Mouse (Mus musculus) spleen, adult 2 months (tissue): ENCODE measurements around the gene Susd6.
A peak's percentile ranks its signal among the peaks of the same experiment; 100 is the strongest.

Experiments used
- CTCF ChIP-seq: fragments of 200-500 bp; IDR thresholded peaks from 2 replicates; pipeline ENCODE4 v1.5.1; 2011; ENCODE audit warnings: mild to moderate bottlenecking, inconsistent platforms; ENCODE audit not compliant: insufficient read depth, insufficient read length, insufficient replicate concordance; ENCODE audit errors: extremely low read depth
- POLR2A ChIP-seq: fragments of 200-500 bp; IDR thresholded peaks from 2 replicates; pipeline ENCODE4 v1.6.1; 2011; ENCODE audit warnings: low read depth, low read length, inconsistent platforms

GRCm38 (mm10) chr12:80789849-80790694 is at the start of gene Susd6:
- TF ChIP-seq CTCF: no peak
- TF ChIP-seq POLR2A: peak; percentile 97
